Mouse (Mus musculus): ENCODE measurements around the gene Reg2. TPM values are rescaled to one million over a fixed set of nuclear protein-coding genes. Genes with fewer than 3 reads are reported as not detected.
"Not testable (repeated sequence)": the region's sequence is repeated elsewhere in the genome, so short reads cannot be mapped to it uniquely, and the experiment has no call there.

Gene Reg2
- polyA plus RNA-seq (2012; rRNA removed), result not detected in 2 replicates

DNA sequence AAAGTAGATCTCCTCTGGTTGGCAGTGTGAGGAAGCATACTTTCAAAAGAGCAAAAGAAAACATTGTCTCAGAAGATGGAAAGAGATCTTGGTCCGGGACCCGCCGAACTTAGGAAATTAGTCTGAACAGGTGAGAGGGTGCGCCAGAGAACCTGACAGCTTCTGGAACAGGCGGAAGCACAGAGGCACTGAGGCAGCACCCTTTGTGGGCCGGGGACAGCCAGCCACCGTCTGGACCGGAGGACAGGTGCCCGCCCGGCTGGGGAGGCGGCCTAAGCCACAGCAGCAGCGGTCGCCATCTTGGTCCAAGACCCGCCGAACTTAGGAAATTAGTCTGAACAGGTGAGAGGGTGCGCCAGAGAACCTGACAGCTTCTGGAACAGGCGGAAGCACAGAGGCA lies at the start of gene Reg2:
Reg2 (plus strand) TSS at position 301 of the 400 bp plus-strand sequence.
- H3K4me1 ChIP-seq (ENCODE audit: control insufficient read depth, insufficient read depth, low read length); H3K27me3 ChIP-seq (ENCODE audit: control insufficient read depth, insufficient read depth, low read length); H3K27ac ChIP-seq (ENCODE audit: insufficient read depth, low read length); DNase-seq; H3K4me3 ChIP-seq (replicated peaks; ENCODE audit: insufficient read depth, low read depth, low read length): not testable (repeated sequence)
- over 99% methylated on average over 5 of the region's 17 CpGs for WGBS

DNA sequence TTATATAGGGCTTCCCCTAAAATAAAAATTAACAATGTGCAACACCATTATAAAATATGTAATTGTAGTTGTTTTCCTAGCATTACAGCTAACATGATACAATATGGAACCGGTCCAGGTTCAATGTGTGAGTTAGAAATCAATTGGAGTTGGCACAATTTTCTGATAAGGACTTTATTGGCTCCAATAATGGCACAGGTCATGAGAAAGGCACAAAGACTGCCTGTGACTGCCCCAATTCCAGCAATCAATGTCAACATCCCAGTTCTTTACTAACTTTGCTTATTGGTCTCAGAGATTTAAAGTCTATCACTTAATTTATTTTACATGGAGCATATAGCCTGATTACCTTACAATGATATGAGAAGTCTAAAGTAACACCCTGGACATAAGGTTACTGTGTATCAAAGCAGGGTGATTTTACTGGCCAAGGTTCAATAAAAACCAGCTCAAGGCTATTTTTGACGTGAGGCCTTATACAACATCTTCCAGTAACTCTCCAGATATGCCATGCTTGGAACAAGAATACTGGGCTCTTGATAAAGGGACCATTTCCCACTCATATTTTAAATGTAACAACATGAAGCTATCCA lies 33.4 kb upstream of the Reg2 start:
- no peak for DNase-seq
- TF ChIP-seq POLR2A (IDR thresholded peaks at IDR 0.05; ENCODE audit: borderline replicate concordance, insufficient read depth, low read length), result no peak
- TF ChIP-seq CTCF (IDR thresholded peaks at IDR 0.05; ENCODE audit: borderline replicate concordance, insufficient read depth, low read depth, low read length), result no peak
- H3K27ac ChIP-seq (ENCODE audit: insufficient read depth, low read length), result no peak overlapping the region
- 50% methylated on average over 2 of the region's 2 CpGs for WGBS
- no peak overlapping the region for H3K4me3 ChIP-seq (replicated peaks; ENCODE audit: insufficient read depth, low read depth, low read length)
- no peaks in the 10 kb centered on the region for H3K27me3 ChIP-seq (ENCODE audit: control insufficient read depth, insufficient read depth, low read length)
- no peaks in the 10 kb centered on the region for H3K4me1 ChIP-seq (ENCODE audit: control insufficient read depth, insufficient read depth, low read length)

DNA sequence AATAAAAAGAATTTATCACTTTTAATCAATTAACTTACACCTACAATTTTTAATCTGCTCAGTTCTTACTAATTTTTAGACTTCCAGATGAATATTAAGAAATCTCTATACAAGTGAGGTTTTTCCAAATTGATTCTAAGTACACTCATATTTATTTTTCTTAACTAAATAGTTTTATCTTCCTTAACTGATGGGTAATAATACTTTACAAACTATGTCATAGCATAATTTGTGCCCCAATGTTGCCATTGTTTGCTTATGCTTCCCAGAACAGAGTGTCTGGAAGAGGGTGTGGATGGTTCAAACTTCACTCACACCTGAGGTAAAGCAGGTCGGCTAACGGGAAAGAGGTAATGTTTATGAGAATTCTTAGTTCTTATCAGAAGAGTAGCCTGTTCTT lies 25.1 kb upstream of the Reg2 start, which contains the start of gene Reg3b:
Reg3b (plus strand) TSS at position 301 of the 400 bp plus-strand sequence.
- Histone ChIP-seq H3K27me3 (ENCODE audit: control insufficient read depth, insufficient read depth, low read length) (no peaks in the 10 kb centered on the region), H3K4me3 (replicated peaks; ENCODE audit: insufficient read depth, low read depth, low read length) (no peak within 1 kb of the TSS), H3K27ac (ENCODE audit: insufficient read depth, low read length) (no peak within 1 kb of the TSS), H3K4me1 (ENCODE audit: control insufficient read depth, insufficient read depth, low read length) (no peaks in the 10 kb centered on the region)
- no peak for TF ChIP-seq CTCF (IDR thresholded peaks at IDR 0.05; ENCODE audit: borderline replicate concordance, insufficient read depth, low read depth, low read length)
- no peak for TF ChIP-seq POLR2A (IDR thresholded peaks at IDR 0.05; ENCODE audit: borderline replicate concordance, insufficient read depth, low read length)
- no peak for DNase-seq
- 95% methylated on average over 2 of the region's 2 CpGs for WGBS

DNA sequence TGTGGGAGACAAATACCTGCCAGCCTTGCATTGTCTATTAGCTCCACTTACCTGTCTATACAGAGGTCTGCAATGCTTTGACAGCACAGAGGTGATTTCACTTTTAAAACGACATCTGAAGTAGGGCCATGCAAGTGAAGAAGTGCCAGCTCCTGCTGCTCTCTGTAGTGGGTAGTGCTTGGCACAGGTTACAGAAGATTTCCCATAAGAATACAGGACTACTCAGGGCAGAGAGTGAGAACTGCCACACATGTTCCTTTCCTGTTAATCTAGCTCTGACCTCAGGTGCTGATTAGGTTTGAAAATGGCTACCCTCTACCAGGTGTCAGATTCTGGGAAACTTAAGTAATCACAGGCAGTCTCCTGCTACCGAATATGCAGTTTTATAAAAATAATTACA lies 16.7 kb upstream of the Reg2 start, which contains the start of gene Reg3d:
Reg3d (minus strand) TSS at position 101 of the 400 bp plus-strand sequence.
- 46% methylated on average over 2 of the region's 2 CpGs for WGBS
- no peak for DNase-seq
- TF ChIP-seq CTCF (IDR thresholded peaks at IDR 0.05; ENCODE audit: borderline replicate concordance, insufficient read depth, low read depth, low read length) (no peak), POLR2A (IDR thresholded peaks at IDR 0.05; ENCODE audit: borderline replicate concordance, insufficient read depth, low read length) (no peak)
- Histone ChIP-seq H3K4me1 (ENCODE audit: control insufficient read depth, insufficient read depth, low read length) (no peaks in the 10 kb centered on the region), H3K4me3 (replicated peaks; ENCODE audit: insufficient read depth, low read depth, low read length) (no peak within 1 kb of the TSS), H3K27me3 (ENCODE audit: control insufficient read depth, insufficient read depth, low read length) (no peaks in the 10 kb centered on the region), H3K27ac (ENCODE audit: insufficient read depth, low read length) (no peak within 1 kb of the TSS)

DNA sequence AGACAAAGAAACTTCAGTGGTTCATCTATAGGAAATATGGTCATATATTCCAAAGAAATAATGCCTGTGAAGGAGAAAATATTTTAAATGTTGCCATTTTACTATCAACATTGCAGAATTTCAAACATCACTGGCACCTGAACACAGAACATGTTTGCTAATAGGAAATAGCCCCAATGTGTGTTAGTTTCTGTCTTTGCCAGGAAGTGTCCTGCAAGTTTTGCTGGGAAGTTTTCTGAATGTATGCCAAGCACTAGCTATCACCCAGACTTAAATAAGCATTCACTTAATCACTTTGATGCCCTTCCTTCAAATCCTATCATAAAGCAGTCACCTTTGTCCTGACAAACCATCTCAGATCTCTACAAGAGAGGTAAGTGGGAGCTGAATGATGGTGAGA lies 15.0 kb upstream of the Reg2 start, which contains the start of gene Reg3a:
Reg3a (plus strand) TSS at position 301 of the 400 bp plus-strand sequence.
- no peak for DNase-seq
- H3K4me3 ChIP-seq (replicated peaks; ENCODE audit: insufficient read depth, low read depth, low read length), result no peak within 1 kb of the TSS

DNA sequence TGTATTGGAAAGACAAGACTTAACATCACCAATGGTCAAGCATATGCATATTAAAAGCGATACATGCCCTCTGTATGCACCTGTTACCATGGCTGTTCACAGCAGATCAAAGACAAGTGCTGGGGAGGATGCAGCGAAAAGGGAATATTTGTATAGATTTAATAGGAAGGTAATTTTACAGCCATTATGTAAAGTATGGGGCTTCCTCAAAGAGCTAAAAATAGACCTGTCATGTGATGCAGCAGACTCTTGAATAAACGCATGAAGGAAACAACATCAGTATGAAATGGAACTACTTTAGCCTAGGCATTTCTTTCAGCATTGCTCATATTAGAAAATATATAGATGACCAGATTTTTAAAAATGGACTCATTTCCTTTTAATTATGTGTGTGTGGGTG lies 9.8 kb upstream of the Reg2 start:
- 69% methylated on average over 3 of the region's 3 CpGs for WGBS
- TF ChIP-seq POLR2A (IDR thresholded peaks at IDR 0.05; ENCODE audit: borderline replicate concordance, insufficient read depth, low read length) (no peak), CTCF (IDR thresholded peaks at IDR 0.05; ENCODE audit: borderline replicate concordance, insufficient read depth, low read depth, low read length) (no peak)

More for the DNA sequence above, 15.0 kb upstream of the Reg2 start, which contains the start of gene Reg3a:
- TF ChIP-seq POLR2A (IDR thresholded peaks at IDR 0.05; ENCODE audit: borderline replicate concordance, insufficient read depth, low read length), result no peak
- TF ChIP-seq CTCF (IDR thresholded peaks at IDR 0.05; ENCODE audit: borderline replicate concordance, insufficient read depth, low read depth, low read length), result no peak
- no peaks in the 10 kb centered on the region for H3K27me3 ChIP-seq (ENCODE audit: control insufficient read depth, insufficient read depth, low read length)
- H3K4me1 ChIP-seq (ENCODE audit: control insufficient read depth, insufficient read depth, low read length), result no peaks in the 10 kb centered on the region
- no peak within 1 kb of the TSS for H3K27ac ChIP-seq (ENCODE audit: insufficient read depth, low read length)

DNA sequence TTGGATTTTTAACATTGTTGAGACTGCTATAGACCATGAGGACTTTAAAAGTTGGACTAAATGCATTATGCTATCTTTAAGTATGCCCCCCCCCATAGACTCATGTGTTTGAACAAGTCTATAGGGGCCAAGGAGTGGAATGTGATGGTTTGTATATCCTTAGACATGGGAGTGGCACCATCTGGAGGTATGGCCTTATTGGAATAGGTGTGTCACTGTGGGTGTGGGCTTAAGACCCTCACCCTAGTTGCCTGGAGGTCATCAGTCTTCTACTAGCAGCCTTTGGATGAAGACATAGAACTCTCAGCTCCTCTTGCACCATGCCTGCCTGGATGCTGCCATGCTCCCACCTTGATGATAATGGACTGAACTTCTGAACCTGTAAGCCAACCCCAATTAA lies 27.0 kb downstream of the Reg2 start, which contains the start of gene Reg1:
Reg1 (plus strand) TSS at position 301 of the 400 bp plus-strand sequence.
- DNase-seq; H3K4me1 ChIP-seq (ENCODE audit: control insufficient read depth, insufficient read depth, low read length); H3K27me3 ChIP-seq (ENCODE audit: control insufficient read depth, insufficient read depth, low read length); H3K4me3 ChIP-seq (replicated peaks; ENCODE audit: insufficient read depth, low read depth, low read length); H3K27ac ChIP-seq (ENCODE audit: insufficient read depth, low read length): not testable (repeated sequence)

More for the DNA sequence above, 9.8 kb upstream of the Reg2 start:
- Histone ChIP-seq H3K4me3 (replicated peaks; ENCODE audit: insufficient read depth, low read depth, low read length) (no peak overlapping the region), H3K27ac (ENCODE audit: insufficient read depth, low read length) (no peak overlapping the region), H3K4me1 (ENCODE audit: control insufficient read depth, insufficient read depth, low read length) (no peaks in the 10 kb centered on the region), H3K27me3 (ENCODE audit: control insufficient read depth, insufficient read depth, low read length) (no peaks in the 10 kb centered on the region)
- no peak for DNase-seq

DNA sequence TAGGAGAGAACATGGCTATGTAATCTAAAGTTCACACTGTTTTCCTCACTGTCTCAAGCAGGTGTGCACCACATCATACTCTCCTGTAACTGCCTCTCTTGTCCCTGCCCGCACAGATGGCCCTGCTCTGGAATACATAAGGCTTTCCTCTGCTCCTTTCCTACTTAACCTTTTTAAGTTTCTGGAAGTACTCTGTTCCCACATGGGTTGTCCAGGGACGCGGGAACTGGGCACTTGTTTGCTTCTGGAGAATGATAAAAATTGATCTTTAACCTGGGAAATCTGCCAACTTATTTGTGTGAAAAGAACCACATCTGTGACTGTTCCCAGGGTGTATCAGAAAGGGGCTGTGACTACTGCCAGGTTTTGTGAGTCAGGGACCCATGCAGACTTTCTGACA lies 30.1 kb downstream of the Reg2 start:
- H3K4me1 ChIP-seq (ENCODE audit: control insufficient read depth, insufficient read depth, low read length), result no peaks in the 10 kb centered on the region
- DNase-seq, result no peak
- 51% methylated on average over 3 of the region's 3 CpGs for WGBS
- H3K4me3 ChIP-seq (replicated peaks; ENCODE audit: insufficient read depth, low read depth, low read length), result no peak overlapping the region
- TF ChIP-seq CTCF (IDR thresholded peaks at IDR 0.05; ENCODE audit: borderline replicate concordance, insufficient read depth, low read depth, low read length) (no peak), POLR2A (IDR thresholded peaks at IDR 0.05; ENCODE audit: borderline replicate concordance, insufficient read depth, low read length) (no peak)
- no peak overlapping the region for H3K27ac ChIP-seq (ENCODE audit: insufficient read depth, low read length)
- no peaks in the 10 kb centered on the region for H3K27me3 ChIP-seq (ENCODE audit: control insufficient read depth, insufficient read depth, low read length)

Measured in cerebellum, adult 2 months (tissue).